Mouse (Mus musculus): ENCODE measurements at regions not wholly inside any gene's neighbourhood (a gene's known extent, or its start where the extent isn't known, plus 50 kb on each side); places are given as distances from the start of the nearest gene placed in this dataset.

GRCm38 (mm10) chr5:141084746-141085145 lies 84.4 kb upstream of the Card11 start:
- WGBS (ENCODE audit: insufficient replicate concordance): 11% methylated on average over 7 of the region's 7 CpGs
- Histone ChIP-seq H3K4me3 (replicated peaks) (no peak overlapping the region), H3K4me2 (no peak overlapping the region), H3K9me3 (replicated peaks) (no peaks in the 10 kb centered on the region), H3K4me1 (replicated peaks) (no peaks in the 10 kb centered on the region; the same call in 1 of the 2 replicates), H3K36me3 (replicated peaks) (no peaks in the 10 kb centered on the region), H3K9ac (no peak overlapping the region), H3K27me3 (no peaks in the 10 kb centered on the region), H3K27ac (replicated peaks) (no peak overlapping the region)
- ATAC-seq (ENCODE audit: insufficient read depth): no peak

- ATAC-seq (ENCODE audit: insufficient read depth): no peak
- H3K36me3 ChIP-seq (replicated peaks): no peaks in the 10 kb centered on the region
- no peak overlapping the region for H3K4me2 ChIP-seq
- no peak overlapping the region for H3K4me3 ChIP-seq (replicated peaks)
- no peaks in the 10 kb centered on the region for H3K27me3 ChIP-seq
- no peak overlapping the region for H3K9ac ChIP-seq
- H3K4me1 ChIP-seq (replicated peaks): no peaks in the 10 kb centered on the region
- WGBS (ENCODE audit: insufficient replicate concordance): 60% methylated on average over 14 of the region's 14 CpGs
- no peak overlapping the region for H3K27ac ChIP-seq (replicated peaks)
- H3K9me3 ChIP-seq (replicated peaks): no peaks in the 10 kb centered on the region
Observed at GRCm38 (mm10) chr5:141091676-141092075, 91.3 kb upstream of the Card11 start.

GRCm38 (mm10) chr5:141093641-141094040 lies 93.3 kb upstream of the Card11 start:
- Histone ChIP-seq H3K36me3 (replicated peaks) (no peaks in the 10 kb centered on the region), H3K4me2 (no peak overlapping the region), H3K4me1 (replicated peaks) (no peaks in the 10 kb centered on the region), H3K4me3 (replicated peaks) (no peak overlapping the region), H3K27ac (replicated peaks) (no peak overlapping the region), H3K27me3 (no peaks in the 10 kb centered on the region), H3K9me3 (replicated peaks) (no peaks in the 10 kb centered on the region), H3K9ac (no peak overlapping the region)
- 20% methylated on average over 4 of the region's 4 CpGs for whole genome bisulfite sequencing (ENCODE audit: insufficient replicate concordance)
- no peak for ATAC-seq (ENCODE audit: insufficient read depth)

GRCm38 (mm10) chr5:141097878-141098277 lies 97.5 kb upstream of the Card11 start:
- Histone ChIP-seq H3K4me3 (replicated peaks) (no peak overlapping the region), H3K36me3 (replicated peaks) (no peaks in the 10 kb centered on the region), H3K9ac (no peak overlapping the region), H3K9me3 (replicated peaks) (no peaks in the 10 kb centered on the region), H3K4me1 (replicated peaks) (no peaks in the 10 kb centered on the region), H3K27me3 (no peaks in the 10 kb centered on the region), H3K27ac (replicated peaks) (no peak overlapping the region), H3K4me2 (no peak overlapping the region)
- ATAC-seq (ENCODE audit: insufficient read depth): no peak
- 38% methylated on average over 4 of the region's 4 CpGs for WGBS (ENCODE audit: insufficient replicate concordance)

GRCm38 (mm10) chr5:141111666-141112065 lies 111.3 kb upstream of the Card11 start:
- H3K9me3 ChIP-seq (replicated peaks): no peaks in the 10 kb centered on the region
- WGBS (ENCODE audit: insufficient replicate concordance): 65% methylated on average over 3 of the region's 3 CpGs
- no peak overlapping the region for H3K4me3 ChIP-seq (replicated peaks)
- no peak overlapping the region for H3K4me2 ChIP-seq
- no peaks in the 10 kb centered on the region for H3K4me1 ChIP-seq (replicated peaks)
- H3K27ac ChIP-seq (replicated peaks): no peak overlapping the region
- no peak overlapping the region for H3K9ac ChIP-seq
- H3K36me3 ChIP-seq (replicated peaks): no peaks in the 10 kb centered on the region
- ATAC-seq (ENCODE audit: insufficient read depth): no peak
- no peaks in the 10 kb centered on the region for H3K27me3 ChIP-seq

- H3K4me1 ChIP-seq (replicated peaks): no peaks in the 10 kb centered on the region
- H3K27ac ChIP-seq (replicated peaks): no peak overlapping the region
- H3K9me3 ChIP-seq (replicated peaks): no peaks in the 10 kb centered on the region
- 48% methylated on average over 4 of the region's 4 CpGs for WGBS (ENCODE audit: insufficient replicate concordance)
- H3K27me3 ChIP-seq: no peaks in the 10 kb centered on the region
- no peaks in the 10 kb centered on the region for H3K36me3 ChIP-seq (replicated peaks)
- H3K9ac ChIP-seq: no peak overlapping the region
- ATAC-seq (ENCODE audit: insufficient read depth): no peak
- no peak overlapping the region for H3K4me2 ChIP-seq
- no peak overlapping the region for H3K4me3 ChIP-seq (replicated peaks)
Observed at GRCm38 (mm10) chr5:141115273-141115904, 115.0 kb upstream of the Card11 start.

- H3K36me3 ChIP-seq (replicated peaks): no peaks in the 10 kb centered on the region
- 77% methylated on average over 8 of the region's 8 CpGs for WGBS (ENCODE audit: insufficient replicate concordance)
- no peak for ATAC-seq (ENCODE audit: insufficient read depth)
- no peaks in the 10 kb centered on the region for H3K9me3 ChIP-seq (replicated peaks)
- H3K4me3 ChIP-seq (replicated peaks): no peak overlapping the region
- no peak overlapping the region for H3K4me2 ChIP-seq
- H3K4me1 ChIP-seq (replicated peaks): no peaks in the 10 kb centered on the region
- H3K27me3 ChIP-seq: no peaks in the 10 kb centered on the region
- no peak overlapping the region for H3K9ac ChIP-seq
- no peak overlapping the region for H3K27ac ChIP-seq (replicated peaks)
Observed at GRCm38 (mm10) chr5:141115963-141116362, 115.6 kb upstream of the Card11 start.

- no peaks in the 10 kb centered on the region for H3K4me1 ChIP-seq (replicated peaks)
- H3K9ac ChIP-seq: no peak overlapping the region
- H3K27ac ChIP-seq (replicated peaks): no peak overlapping the region
- no peak overlapping the region for H3K4me2 ChIP-seq
- H3K4me3 ChIP-seq (replicated peaks): no peak overlapping the region
- H3K9me3 ChIP-seq (replicated peaks): no peaks in the 10 kb centered on the region
- WGBS (ENCODE audit: insufficient replicate concordance): 63% methylated on average over 7 of the region's 7 CpGs
- no peaks in the 10 kb centered on the region for H3K27me3 ChIP-seq
- no peaks in the 10 kb centered on the region for H3K36me3 ChIP-seq (replicated peaks)
- ATAC-seq (ENCODE audit: insufficient read depth): no peak
Observed at GRCm38 (mm10) chr5:141125870-141126269, 115.4 kb upstream of the Sdk1 start.

GRCm38 (mm10) chr5:141126536-141126935 lies 114.8 kb upstream of the Sdk1 start:
- Histone ChIP-seq H3K27me3 (no peaks in the 10 kb centered on the region), H3K4me2 (no peak overlapping the region), H3K9ac (no peak overlapping the region), H3K27ac (replicated peaks) (no peak overlapping the region), H3K4me3 (replicated peaks) (no peak overlapping the region), H3K36me3 (replicated peaks) (no peaks in the 10 kb centered on the region), H3K4me1 (replicated peaks) (no peaks in the 10 kb centered on the region), H3K9me3 (replicated peaks) (no peaks in the 10 kb centered on the region)
- ATAC-seq (ENCODE audit: insufficient read depth): no peak
- WGBS (ENCODE audit: insufficient replicate concordance): 69% methylated on average over 7 of the region's 7 CpGs

- H3K4me2 ChIP-seq: no peak overlapping the region
- no peak for ATAC-seq (ENCODE audit: insufficient read depth)
- 53% methylated on average over 1 of the region's 1 CpGs for WGBS (ENCODE audit: insufficient replicate concordance)
Observed at GRCm38 (mm10) chr5:141131036-141131435, 110.3 kb upstream of the Sdk1 start.

GRCm38 (mm10) chr5:141131906-141132305 lies 109.4 kb upstream of the Sdk1 start:
- no peaks in the 10 kb centered on the region for H3K9me3 ChIP-seq (replicated peaks)
- no peak for ATAC-seq (ENCODE audit: insufficient read depth)
- no peak overlapping the region for H3K4me3 ChIP-seq (replicated peaks)
- no peak overlapping the region for H3K27ac ChIP-seq (replicated peaks)
- H3K27me3 ChIP-seq: no peaks in the 10 kb centered on the region
- H3K9ac ChIP-seq: no peak overlapping the region
- no peaks in the 10 kb centered on the region for H3K4me1 ChIP-seq (replicated peaks)
- no peaks in the 10 kb centered on the region for H3K36me3 ChIP-seq (replicated peaks)
- WGBS (ENCODE audit: insufficient replicate concordance): 35% methylated on average over 9 of the region's 9 CpGs
- H3K4me2 ChIP-seq: no peak overlapping the region

More at GRCm38 (mm10) chr5:141131036-141131435, 110.3 kb upstream of the Sdk1 start:
- Histone ChIP-seq H3K27me3 (no peaks in the 10 kb centered on the region), H3K36me3 (replicated peaks) (no peaks in the 10 kb centered on the region), H3K9me3 (replicated peaks) (no peaks in the 10 kb centered on the region), H3K9ac (no peak overlapping the region), H3K4me3 (replicated peaks) (no peak overlapping the region), H3K4me1 (replicated peaks) (no peaks in the 10 kb centered on the region), H3K27ac (replicated peaks) (no peak overlapping the region)

- 38% methylated on average over 4 of the region's 4 CpGs for WGBS (ENCODE audit: insufficient replicate concordance)
- ATAC-seq (ENCODE audit: insufficient read depth): no peak
Observed at GRCm38 (mm10) chr5:141136239-141136638, 105.1 kb upstream of the Sdk1 start.

More at GRCm38 (mm10) chr5:141136239-141136638, 105.1 kb upstream of the Sdk1 start:
- H3K27me3 ChIP-seq: no peaks in the 10 kb centered on the region
- no peak overlapping the region for H3K4me2 ChIP-seq
- no peaks in the 10 kb centered on the region for H3K9me3 ChIP-seq (replicated peaks)
- H3K9ac ChIP-seq: no peak overlapping the region
- no peak overlapping the region for H3K27ac ChIP-seq (replicated peaks)
- no peaks in the 10 kb centered on the region for H3K36me3 ChIP-seq (replicated peaks)
- H3K4me3 ChIP-seq (replicated peaks): no peak overlapping the region
- H3K4me1 ChIP-seq (replicated peaks): no peaks in the 10 kb centered on the region
